Mouse (Mus musculus) thymus, adult 18-20 months (tissue): ENCODE results near the gene Wdr76.
"Not testable (repeated sequence)": the region's sequence is repeated elsewhere in the genome, so short reads cannot be mapped to it uniquely, and the experiment has no call there.

Experiments used
- DNase-seq, 2 experiments: peaks; one replicate each; pipeline ENCODE4 v3.0.0; 2022; ENCODE audit warnings: mixed read lengths in 2 of 2

Gene Wdr76

GRCm38 (mm10) chr2:121522006-121522405 is 15.5 kb downstream of the Wdr76 start:
- DNase-seq = no peak

DNA sequence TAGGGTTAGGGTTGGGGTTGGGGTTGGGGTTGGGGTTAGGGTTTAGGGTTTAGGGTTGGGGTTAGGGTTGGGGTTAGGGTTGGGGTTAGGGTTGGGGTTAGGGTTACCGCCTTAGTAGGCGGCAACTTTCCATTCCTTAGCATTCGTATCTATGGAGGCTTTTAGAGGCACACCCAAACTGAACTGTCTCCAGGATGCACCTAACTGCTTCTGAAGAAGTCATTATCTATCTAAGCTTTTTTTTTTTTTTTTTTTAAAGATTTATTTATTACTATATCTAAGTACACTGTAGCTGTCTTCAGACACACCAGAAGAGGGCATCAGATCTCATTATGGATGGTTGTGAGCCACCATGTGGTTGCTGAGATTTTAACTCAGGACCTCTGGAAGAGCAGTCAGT is 16.3 kb downstream of the Wdr76 start:
- DNase-seq = not testable (repeated sequence)

GRCm38 (mm10) chr2:121525056-121525455 is 18.5 kb downstream of the Wdr76 start:
- DNase-seq = no peak

GRCm38 (mm10) chr2:121544829-121545228 is 38.3 kb downstream of the Wdr76 start:
- DNase-seq = no peak

DNA sequence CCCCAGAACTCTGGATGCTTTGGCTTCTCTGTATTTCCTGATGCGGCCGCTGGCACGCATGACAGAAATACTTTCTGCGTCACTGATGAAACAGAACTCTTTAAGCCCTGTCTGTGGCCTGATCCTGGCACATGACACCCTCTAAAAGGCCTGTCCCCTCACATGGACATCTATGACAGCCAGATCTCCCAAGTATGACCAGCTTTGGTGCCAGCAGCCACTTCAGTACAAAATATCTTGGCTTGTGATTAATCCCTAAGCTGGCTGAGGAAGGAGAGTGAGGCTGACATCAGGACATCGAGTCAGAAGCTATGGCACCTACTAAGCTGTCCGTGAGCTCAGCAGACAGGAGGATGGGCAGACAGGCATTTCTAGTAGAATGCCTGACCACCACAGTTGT is 43.1 kb downstream of the Wdr76 start:
- DNase-seq = no peak

DNA sequence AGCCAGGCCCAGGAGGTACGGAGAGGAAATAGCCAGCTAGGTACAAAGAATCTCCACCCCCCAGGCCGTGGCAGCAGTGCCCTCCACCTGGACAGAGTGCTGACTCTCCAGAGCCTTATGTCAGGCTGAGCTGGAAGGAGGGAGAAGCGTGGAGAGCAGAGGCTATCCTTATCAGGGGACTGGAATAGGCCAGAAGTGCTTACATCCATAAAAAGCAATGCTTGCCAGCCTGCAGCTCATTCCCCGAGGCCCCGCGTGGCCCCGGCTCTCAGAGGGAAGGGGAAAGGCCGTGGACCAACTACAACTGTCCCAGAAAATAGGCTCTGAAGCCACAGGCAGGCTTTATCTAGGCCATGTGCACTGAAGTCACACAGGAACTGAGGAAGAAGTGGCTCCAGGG is 44.7 kb downstream of the Wdr76 start:
- DNase-seq = no peak

DNA sequence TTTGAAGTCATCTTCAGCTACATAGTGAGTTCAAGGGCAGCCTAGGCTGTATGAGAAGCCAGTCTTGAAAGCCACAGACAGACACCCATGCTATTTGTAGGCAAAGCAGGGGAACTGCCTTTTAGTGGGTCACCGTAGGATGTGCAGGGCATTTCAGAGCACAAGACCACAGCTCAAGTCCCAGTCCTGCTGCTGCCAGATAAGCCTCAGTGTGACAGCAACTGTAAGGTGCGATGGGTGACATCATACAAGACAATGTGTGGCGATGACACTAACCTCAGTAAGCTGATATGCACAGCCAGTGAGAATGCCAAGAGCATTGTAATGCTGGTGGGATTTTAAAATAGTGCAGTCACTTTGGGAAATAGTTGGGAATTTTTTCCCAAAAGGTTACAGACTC is 56.6 kb downstream of the Wdr76 start:
- no peak for DNase-seq

GRCm38 (mm10) chr2:121565911-121566310 is 59.4 kb downstream of the Wdr76 start:
- DNase-seq = no peak

DNA sequence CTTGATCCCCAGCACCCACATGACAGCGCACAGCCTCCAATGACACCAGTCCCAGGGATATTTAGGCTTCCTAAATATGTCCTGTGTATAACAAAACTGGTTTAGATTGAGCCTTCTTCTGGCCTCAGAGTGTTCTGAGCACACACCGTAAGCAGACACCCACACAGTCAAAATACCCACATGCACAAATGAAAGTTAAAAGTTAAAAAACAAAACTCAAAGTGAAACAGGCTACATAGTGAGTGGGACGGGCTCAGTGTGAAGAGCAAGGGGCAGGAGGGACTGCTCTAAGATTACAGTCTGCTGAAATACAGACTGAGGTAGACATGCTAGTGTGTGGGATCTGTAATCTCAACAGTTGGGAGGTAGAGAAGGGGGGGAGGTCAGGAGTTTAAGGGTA is 63.5 kb downstream of the Wdr76 start:
- no peak for DNase-seq

GRCm38 (mm10) chr2:121570999-121571655 is 64.6 kb downstream of the Wdr76 start:
- DNase-seq = no peak

DNA sequence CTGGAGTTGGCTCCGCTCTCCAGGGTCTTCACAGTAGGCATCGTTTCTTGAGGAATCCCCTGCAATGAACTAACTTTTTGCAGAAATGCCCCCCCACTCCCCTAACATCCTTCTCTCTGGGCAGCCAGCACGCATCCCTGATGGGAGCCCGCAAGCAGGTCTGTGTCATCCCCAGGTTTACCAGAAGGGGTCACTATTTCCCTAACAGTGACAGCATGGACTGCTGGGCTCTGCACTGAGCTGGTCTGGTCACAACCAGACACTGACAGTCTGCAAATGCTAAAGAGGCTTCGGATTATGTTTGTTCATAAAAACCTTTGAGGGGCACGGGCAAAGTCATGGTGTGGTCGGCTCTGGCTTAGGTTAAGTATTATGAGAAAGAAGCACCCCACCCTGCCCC is 65.3 kb downstream of the Wdr76 start:
- peak; percentile 21 to 26 for DNase-seq

DNA sequence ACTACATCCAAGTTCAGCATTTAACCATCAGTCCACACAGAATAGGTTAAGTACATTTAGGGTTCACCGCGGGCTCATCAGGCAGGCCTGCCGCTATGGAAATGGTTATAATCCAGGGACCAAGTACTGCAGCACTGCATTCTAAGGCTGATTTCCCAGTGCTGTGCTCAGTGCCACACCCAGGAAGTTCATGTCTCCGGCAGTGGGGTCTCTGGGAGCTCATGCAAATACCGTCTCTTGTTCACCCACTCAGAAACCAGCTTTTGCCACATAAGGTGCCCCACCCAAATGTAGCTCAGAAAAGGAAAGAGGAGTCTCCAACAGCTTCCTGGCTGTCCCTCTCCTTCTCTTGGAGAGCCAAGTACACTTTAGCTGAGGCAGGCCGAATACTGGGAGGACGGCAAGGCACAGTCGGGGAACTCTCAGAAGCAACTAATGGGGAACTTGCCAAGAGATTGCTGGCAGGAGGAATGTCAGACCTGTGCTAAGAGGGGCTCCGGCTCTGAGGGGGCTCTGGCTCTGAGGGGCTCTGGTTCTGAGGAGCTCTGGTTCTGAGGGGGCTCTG is 67.6 kb downstream of the Wdr76 start:
- DNase-seq = no peak

- no peak for DNase-seq
These were observed 69.2 kb downstream of the Wdr76 start for GRCm38 (mm10) chr2:121575741-121576201.

DNA sequence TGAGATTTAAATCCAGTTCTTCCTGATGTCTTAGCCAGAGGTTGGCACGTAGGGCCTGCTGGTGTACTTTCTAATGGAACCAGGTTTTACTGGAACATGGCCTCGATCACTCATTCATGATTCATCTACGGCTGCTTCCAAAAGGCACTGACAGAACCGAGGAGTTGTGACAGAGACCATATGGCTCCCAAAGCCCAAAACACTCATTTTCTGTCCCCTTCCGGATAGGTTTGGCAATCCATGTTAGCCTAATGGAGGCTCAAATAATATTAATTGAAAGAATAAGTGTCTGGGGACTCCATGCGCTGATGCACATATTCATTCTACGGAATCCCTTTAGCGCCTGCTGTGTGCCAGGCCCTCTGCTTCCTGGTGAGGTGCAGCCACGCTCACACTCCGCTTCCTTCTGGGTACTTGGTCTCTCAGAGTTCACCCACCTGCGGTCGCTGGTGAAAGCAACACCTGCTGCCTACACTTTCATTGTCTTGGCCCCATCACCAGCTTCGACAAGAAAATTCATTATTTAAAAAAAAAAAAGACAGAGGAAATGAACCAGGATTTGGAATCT is 76.4 kb downstream of the Wdr76 start:
- no peak for DNase-seq

GRCm38 (mm10) chr2:121583468-121584116 is 77.1 kb downstream of the Wdr76 start:
- DNase-seq = no peak

DNA sequence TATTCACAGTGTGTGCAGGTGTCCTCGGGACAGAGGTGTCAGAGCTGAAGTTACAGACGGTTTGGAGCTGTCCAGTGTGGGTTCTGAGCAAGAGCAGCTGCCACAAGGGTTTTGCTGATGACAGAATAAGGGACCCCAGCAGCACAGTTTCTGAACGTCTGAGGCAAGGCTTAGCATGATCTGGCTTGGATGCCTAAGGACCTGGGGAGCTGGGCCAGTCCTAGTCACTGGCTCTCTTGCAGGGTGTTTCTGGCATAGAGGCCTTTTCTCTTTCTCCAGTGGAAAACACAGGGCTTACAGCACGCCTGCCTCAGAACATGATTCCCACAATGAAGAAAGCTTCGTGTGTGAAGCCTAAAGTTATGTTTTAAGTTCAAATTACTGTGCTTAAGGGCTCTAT is 78.2 kb downstream of the Wdr76 start:
- DNase-seq = no peak

- no peak for DNase-seq
These were observed 81.2 kb downstream of the Wdr76 start for GRCm38 (mm10) chr2:121587523-121588308.

DNA sequence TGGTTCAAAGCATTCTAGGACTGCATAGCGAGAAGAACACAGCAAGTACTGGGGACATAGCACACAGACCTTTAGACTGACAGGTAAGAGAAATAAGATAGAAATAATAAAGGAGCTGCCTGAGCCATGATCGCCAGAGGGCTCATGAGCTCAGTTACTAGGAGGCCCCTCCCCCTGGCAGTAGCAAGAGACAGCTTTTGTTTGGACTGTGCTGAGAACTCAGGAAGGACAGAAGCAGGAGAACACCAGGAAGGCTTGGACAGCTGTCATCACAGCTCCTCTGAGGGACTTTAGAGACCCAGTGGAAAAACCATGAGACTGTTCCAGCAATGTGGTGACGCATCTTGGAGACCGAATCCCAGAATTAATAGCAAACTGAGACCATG is 81.8 kb downstream of the Wdr76 start:
- no peak for DNase-seq

DNA sequence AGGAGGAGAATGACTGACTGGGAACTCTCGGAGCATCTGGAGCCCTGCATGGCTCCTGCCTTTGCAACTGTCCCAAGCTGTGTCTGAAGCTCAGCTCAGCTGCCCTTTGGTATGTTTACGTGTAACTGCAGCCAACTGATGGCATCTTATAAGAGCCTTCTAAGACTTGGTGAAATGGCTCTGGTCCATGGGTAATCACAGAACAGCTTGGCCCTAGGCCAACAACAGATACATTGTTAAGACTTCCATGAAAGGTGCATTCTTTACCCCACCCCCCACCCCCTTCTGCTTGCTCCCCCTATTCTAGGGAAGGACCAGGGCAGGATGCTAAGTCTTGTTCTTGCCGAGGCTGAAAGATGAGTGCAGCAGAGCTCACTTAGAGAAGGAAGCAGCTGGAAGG is 87.6 kb downstream of the Wdr76 start:
- DNase-seq = no peak
